Comparison of ENCODE assay signal across 8 mouse cellular contexts in genomic region chr5:36766958-36767703, GRCm38 (mm10). TPM values are rescaled to one million over a fixed set of nuclear protein-coding genes. Genes with fewer than 3 reads are reported as not detected.
DNase-seq lines count a peak whose midpoint lies in the region; ATAC-seq and TF ChIP-seq lines count a peak whose summit lies in the region.

No protein-coding gene starts in this region.

- H3K36me3 ChIP-seq in liver, postnatal 0 days (replicated peaks; ENCODE audit: insufficient read depth, low read length): no peaks in the 10 kb centered on the region
- no peaks in the 10 kb centered on the region for H3K36me3 ChIP-seq in embryonic facial prominence, embryonic 11.5 days (replicated peaks; ENCODE audit: control insufficient read depth, insufficient read depth, low read depth, low read length)

- no peak overlapping the region for H3K9ac ChIP-seq in liver, postnatal 0 days (replicated peaks)
- H3K9ac ChIP-seq in embryonic facial prominence, embryonic 11.5 days (replicated peaks; ENCODE audit: low read length): no peak overlapping the region

- H3K27ac ChIP-seq in liver, postnatal 0 days (ENCODE audit: low read depth): no peak overlapping the region
- no peak overlapping the region for H3K27ac ChIP-seq in embryonic facial prominence, embryonic 11.5 days (replicated peaks; ENCODE audit: low read depth, low read length)

- H3K4me3 ChIP-seq in liver, postnatal 0 days (ENCODE audit: low read depth, low read length): no peak overlapping the region
- no peak overlapping the region for H3K4me3 ChIP-seq in embryonic facial prominence, embryonic 11.5 days (ENCODE audit: low read depth, low read length)

- ATAC-seq in liver, postnatal 0 days: no peak
- peak; percentile 67 for ATAC-seq in embryonic facial prominence, embryonic 11.5 days (replicated peaks; ENCODE audit: insufficient number of reproducible peaks, low FRiP score, low TSS enrichment, low read depth)
- peak; percentile 96 for ATAC-seq in megakaryocyte, adult 5-6 weeks (ENCODE audit: poor library complexity, severe bottlenecking)

- no peaks in the 10 kb centered on the region for H3K9me3 ChIP-seq in liver, postnatal 0 days (ENCODE audit: low read length)
- H3K9me3 ChIP-seq in embryonic facial prominence, embryonic 11.5 days (replicated peaks; ENCODE audit: control insufficient read depth, low read length): no peaks in the 10 kb centered on the region

- no peak overlapping the region for H3K4me2 ChIP-seq in liver, postnatal 0 days (ENCODE audit: low read depth, low read length)
- H3K4me2 ChIP-seq in embryonic facial prominence, embryonic 11.5 days (ENCODE audit: low read depth, low read length): no peak overlapping the region

- DNase-seq in liver, postnatal 0 days: peak; percentile 22
- DNase-seq in liver: no peak
- peak; percentile 19 for DNase-seq in embryonic facial prominence, embryonic 11.5 days (ENCODE audit: low spot score)
- DNase-seq in retina, postnatal 7 days (ENCODE audit: low read depth, low spot score): peak; percentile 27
- no peak for DNase-seq in right cerebral cortex, postnatal 36 days (ENCODE audit: low spot score in 2 of 2)
- no peak for DNase-seq in frontal cortex, adult 2 months (ENCODE audit: extremely low spot score in 1 of 2, low spot score in 1 of 2)
- DNase-seq in natural killer cell, adult 2 months (ENCODE audit: low spot score in 2 of 2): no peak

- H3K27me3 ChIP-seq in liver, postnatal 0 days (ENCODE audit: insufficient read depth, low read length): no peaks in the 10 kb centered on the region
- no peaks in the 10 kb centered on the region for H3K27me3 ChIP-seq in embryonic facial prominence, embryonic 11.5 days (ENCODE audit: control insufficient read depth, insufficient read depth, low read length)

- TF ChIP-seq EP300 in liver, postnatal 0 days (IDR thresholded peaks at IDR 0.05; ENCODE audit: low read depth): no peak

- WGBS in liver, postnatal 0 days (ENCODE audit: insufficient replicate concordance): 21% methylated on average over 10 of the region's 10 CpGs
- 31% methylated on average over 10 of the region's 10 CpGs for WGBS in embryonic facial prominence, embryonic 11.5 days

- peaks cover 6% of the 10 kb centered on the region; the same call in 1 of the 2 replicates for H3K4me1 ChIP-seq in liver, postnatal 0 days (ENCODE audit: insufficient read depth)
- H3K4me1 ChIP-seq in embryonic facial prominence, embryonic 11.5 days (ENCODE audit: control insufficient read depth, insufficient read depth, low read length): no peaks in the 10 kb centered on the region; the same call in 1 of the 2 replicates

- no peak for TF ChIP-seq CTCF in liver, postnatal 0 days (IDR thresholded peaks at IDR 0.05; ENCODE audit: low read depth)

RNA-seq across cellular contexts. Expression of gene Bloc1s4, which starts 18.7 kb away (rescaled TPM):
- 14.6 and 17.9 TPM in 2 replicates for polyA plus RNA-seq in liver, postnatal 0 days (2015; fragmentation: Nextera tagmentation; extraction: Ambion mirVana)
- 24.5 and 25.3 TPM in 2 replicates for polyA plus RNA-seq in embryonic facial prominence, embryonic 11.5 days (2014; fragmentation: Nextera tagmentation; extraction: Ambion mirVana)
- total RNA-seq in megakaryocyte, adult 5-6 weeks (2015): 11.4 and 14.9 TPM in 2 replicates
- total RNA-seq in megakaryocyte, adult 5-6 weeks (2017): 12.2 and 13.2 TPM in 2 replicates
- 23.4 and 24.0 TPM in 2 replicates for polyA plus RNA-seq in frontal cortex, adult 2 months (2012; rRNA removed)

RNA-seq across cellular contexts. Expression of gene Mrfap1, which starts 29.4 kb away (rescaled TPM):
- polyA plus RNA-seq in liver, postnatal 0 days (2015; fragmentation: Nextera tagmentation; extraction: Ambion mirVana): 153 and 164 TPM in 2 replicates
- 768 and 796 TPM in 2 replicates for polyA plus RNA-seq in embryonic facial prominence, embryonic 11.5 days (2014; fragmentation: Nextera tagmentation; extraction: Ambion mirVana)
- 194 and 201 TPM in 2 replicates for total RNA-seq in megakaryocyte, adult 5-6 weeks (2015)
- 227 and 275 TPM in 2 replicates for total RNA-seq in megakaryocyte, adult 5-6 weeks (2017)
- 343 and 355 TPM in 2 replicates for polyA plus RNA-seq in frontal cortex, adult 2 months (2012; rRNA removed)

Comparison
In these comparisons a context has a peak if more than half of its experiments do, and no peak if none do; other contexts are left out.
1. DNase-seq: peak in liver, postnatal 0 days (single experiment), embryonic facial prominence, embryonic 11.5 days (single experiment) and retina, postnatal 7 days (single experiment); none in liver (single experiment), right cerebral cortex, postnatal 36 days (0 of 2), frontal cortex, adult 2 months (0 of 2) and natural killer cell, adult 2 months (0 of 2).